Mouse (Mus musculus) cortical plate, adult 2 months (tissue): ENCODE results near the gene Egfl8.

Source experiments
- CTCF ChIP-seq: fragments of 200-500 bp; IDR thresholded peaks from 2 replicates; pipeline ENCODE4 v1.5.1; 2011; ENCODE audit warnings: mild to moderate bottlenecking, control low read depth, low read length; ENCODE audit not compliant: insufficient read depth; ENCODE audit errors: extremely low read depth
- POLR2A ChIP-seq: fragments of 200-500 bp; IDR thresholded peaks from 2 replicates; pipeline ENCODE4 v1.6.1; 2011; ENCODE audit warnings: mild to moderate bottlenecking, low read length, control low read depth; ENCODE audit not compliant: insufficient read depth; ENCODE audit errors: extremely low read depth

DNA sequence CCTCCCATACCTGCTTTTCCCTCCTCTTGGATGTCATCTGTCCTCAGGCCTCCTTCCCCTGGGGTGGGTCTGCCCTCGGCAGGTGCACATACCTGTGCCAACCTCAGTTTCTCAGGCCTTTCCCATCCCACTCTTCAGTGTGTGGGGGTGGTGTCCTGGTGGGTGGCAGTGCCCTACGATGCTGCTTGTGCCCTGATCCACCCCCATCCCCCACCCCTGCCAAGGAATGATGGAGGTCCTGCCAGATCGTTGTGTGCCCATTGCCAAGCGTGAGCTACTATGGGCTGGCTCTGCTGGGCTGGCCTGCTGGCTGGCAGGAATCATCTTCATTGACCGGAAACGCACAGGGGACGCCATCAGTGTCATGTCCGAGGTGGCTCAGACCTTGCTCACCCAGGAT, 4.7 kb downstream of the Egfl8 start:
- TF ChIP-seq POLR2A, result no peak
- TF ChIP-seq CTCF, result no peak
